Mouse (Mus musculus): ENCODE data around the gene Edc4. TPM values are rescaled to one million over a fixed set of nuclear protein-coding genes. Genes with fewer than 3 reads are reported as not detected.
A peak's percentile ranks its signal among the peaks of the same experiment; 100 is the strongest.
"Not testable (repeated sequence)": the region's sequence is repeated elsewhere in the genome, so short reads cannot be mapped to it uniquely, and the experiment has no call there.

Gene Edc4
- 10 to 100 TPM; 30.2 to 66.0 TPM for polyA plus RNA-seq (2017; shearing (Covaris generic))

GRCm38 (mm10) chr8:105880754-105881520 is at the start of gene Edc4:
TSS of gene Edc4 (plus strand) at chr8:105880881.
- peak; percentile 92 for ATAC-seq

- ATAC-seq: not testable (repeated sequence)
Observed at GRCm38 (mm10) chr8:105833740-105834139, 46.9 kb upstream of the Edc4 start.

GRCm38 (mm10) chr8:105835318-105835717 is 45.4 kb upstream of the Edc4 start:
- peak; percentile 93 for ATAC-seq

- ATAC-seq: no peak
Observed at GRCm38 (mm10) chr8:105836991-105837390, 43.7 kb upstream of the Edc4 start.

- ATAC-seq: no peak
Observed at GRCm38 (mm10) chr8:105839209-105839608, 41.5 kb upstream of the Edc4 start.

- ATAC-seq: no peak
Observed at GRCm38 (mm10) chr8:105846678-105847077, 34.0 kb upstream of the Edc4 start.

- ATAC-seq: no peak
Observed at GRCm38 (mm10) chr8:105850014-105850413, 30.7 kb upstream of the Edc4 start.

GRCm38 (mm10) chr8:105850611-105851010 is 30.1 kb upstream of the Edc4 start:
- ATAC-seq: no peak

GRCm38 (mm10) chr8:105851651-105852143 is 29.0 kb upstream of the Edc4 start:
- ATAC-seq: peak; percentile 72

GRCm38 (mm10) chr8:105852146-105852729 is 28.4 kb upstream of the Edc4 start:
- no peak for ATAC-seq

- no peak for ATAC-seq
Observed at GRCm38 (mm10) chr8:105853178-105853577, 27.5 kb upstream of the Edc4 start, which contains the start of gene Cenpt. TSS of gene Cenpt (minus strand) at chr8:105853278.

GRCm38 (mm10) chr8:105854303-105854702 is 26.4 kb upstream of the Edc4 start:
- ATAC-seq: no peak

- peak; percentile 86 for ATAC-seq
Observed at GRCm38 (mm10) chr8:105854715-105855216, 25.9 kb upstream of the Edc4 start, which contains the start of gene Thap11. TSS of gene Thap11 (plus strand) at chr8:105855132.

- ATAC-seq: peak; percentile 15
Observed at GRCm38 (mm10) chr8:105855248-105856167, 25.2 kb upstream of the Edc4 start.

- ATAC-seq: no peak
Observed at GRCm38 (mm10) chr8:105856168-105856835, 24.4 kb upstream of the Edc4 start.

- no peak for ATAC-seq
Observed at GRCm38 (mm10) chr8:105858495-105858894, 22.2 kb upstream of the Edc4 start.

GRCm38 (mm10) chr8:105859314-105859713 is 21.4 kb upstream of the Edc4 start:
- no peak for ATAC-seq

GRCm38 (mm10) chr8:105860143-105860981 is 20.3 kb upstream of the Edc4 start, which contains the start of gene Nutf2:
TSS of gene Nutf2 (plus strand) at chr8:105860580.
- ATAC-seq: peak; percentile 97

- no peak for ATAC-seq
Observed at GRCm38 (mm10) chr8:105861951-105862350, 18.7 kb upstream of the Edc4 start.

GRCm38 (mm10) chr8:105866364-105867029 is 14.2 kb upstream of the Edc4 start:
- no peak for ATAC-seq

Data from CD4-positive, CD25-positive, alpha-beta regulatory T cell, adult 4 months (primary cell).